Mouse (Mus musculus) 416B (cell line): ENCODE results near the gene Olfr94.
A peak's percentile ranks its signal among the peaks of the same experiment; 100 is the strongest.
"Not testable (repeated sequence)": the region's sequence is repeated elsewhere in the genome, so short reads cannot be mapped to it uniquely, and the experiment has no call there.

Experiments
- DNase-seq: peaks from one replicate; pipeline ENCODE4 v3.0.0; 2011; ENCODE audit warnings: low read depth

The Olfr94 gene

DNA sequence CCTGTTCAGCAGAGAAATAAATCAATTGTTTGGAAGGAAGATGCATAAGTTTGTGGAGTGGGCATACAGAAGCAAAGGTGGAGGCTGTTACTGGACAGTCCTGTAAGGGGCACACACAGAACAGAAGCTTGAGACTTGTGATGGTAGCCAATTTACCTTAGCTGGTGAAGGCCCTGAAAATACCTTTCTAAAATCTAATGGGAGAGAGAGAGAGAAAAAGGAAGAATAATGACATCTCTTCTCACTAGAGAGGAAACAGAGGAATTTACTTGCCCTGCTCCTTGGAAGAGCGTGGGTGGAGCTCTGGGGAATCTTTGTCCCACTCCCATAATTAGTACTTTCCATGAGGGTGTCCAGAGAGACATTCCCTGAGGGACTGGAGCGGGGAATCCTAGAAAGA, at the start of gene Olfr94:
Gene Olfr94, minus strand, starts transcription at position 101 of the 400 bp plus-strand sequence.
- DNase-seq = no peak

DNA sequence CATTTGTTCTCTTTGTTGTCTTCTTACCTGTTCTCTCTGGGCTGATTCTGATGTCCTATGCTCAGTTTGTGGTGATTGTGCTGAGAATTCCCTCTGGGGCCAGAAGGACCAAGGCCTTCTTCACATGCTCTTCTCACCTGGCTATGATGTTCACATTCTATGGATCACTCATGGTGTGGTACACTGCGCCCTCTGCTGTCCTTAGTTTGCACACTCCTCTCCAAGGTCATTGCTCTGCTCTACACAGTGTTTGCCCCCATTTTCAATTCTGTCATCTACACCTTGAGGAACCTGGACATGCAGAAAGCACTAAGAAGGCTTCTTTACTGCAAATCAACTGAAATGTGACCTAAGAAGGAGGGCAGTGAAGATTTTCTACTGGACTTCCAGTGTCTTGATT, 49.8 kb upstream of the Olfr94 start:
- peak; percentile 46 for DNase-seq

DNA sequence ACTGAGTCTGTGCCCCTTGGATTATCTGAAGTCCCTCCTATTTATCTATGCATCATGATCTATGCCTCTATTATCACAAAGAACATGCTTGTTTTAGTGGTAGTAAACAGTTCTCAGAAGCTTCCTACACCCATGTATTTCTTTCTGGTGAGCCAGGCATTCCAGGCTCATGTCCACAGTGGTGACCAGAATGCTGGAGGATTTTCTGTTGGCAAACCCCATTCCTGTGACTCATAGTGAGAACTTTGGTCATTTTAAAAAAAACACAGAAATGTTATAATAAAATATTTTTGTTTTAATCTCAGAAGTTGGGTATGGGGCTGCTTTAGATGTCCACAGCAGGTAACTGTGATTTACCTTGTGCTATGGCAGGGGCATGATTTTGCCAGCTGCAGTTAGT, 48.7 kb upstream of the Olfr94 start:
- DNase-seq = no peak

DNA sequence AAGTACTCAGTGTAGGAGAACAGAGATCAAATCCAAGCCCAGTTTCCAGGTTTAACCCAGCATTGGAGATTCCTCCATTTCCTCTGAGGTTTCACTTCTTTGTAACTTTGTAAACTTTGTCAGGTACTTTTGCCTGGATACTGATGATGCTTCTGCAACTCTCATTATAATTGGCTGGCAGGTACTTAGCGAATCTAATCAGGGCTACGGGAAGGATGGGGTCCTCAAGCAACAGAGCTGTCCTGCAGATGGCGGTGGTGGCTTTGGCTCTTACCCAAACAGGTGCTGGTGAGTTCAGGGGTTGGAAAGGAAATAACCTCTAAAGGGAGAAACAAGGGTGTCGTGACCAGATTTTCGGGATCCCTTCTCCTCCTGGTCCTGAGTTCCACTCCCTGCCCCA, 45.9 kb upstream of the Olfr94 start:
- peak; percentile 55 for DNase-seq

DNA sequence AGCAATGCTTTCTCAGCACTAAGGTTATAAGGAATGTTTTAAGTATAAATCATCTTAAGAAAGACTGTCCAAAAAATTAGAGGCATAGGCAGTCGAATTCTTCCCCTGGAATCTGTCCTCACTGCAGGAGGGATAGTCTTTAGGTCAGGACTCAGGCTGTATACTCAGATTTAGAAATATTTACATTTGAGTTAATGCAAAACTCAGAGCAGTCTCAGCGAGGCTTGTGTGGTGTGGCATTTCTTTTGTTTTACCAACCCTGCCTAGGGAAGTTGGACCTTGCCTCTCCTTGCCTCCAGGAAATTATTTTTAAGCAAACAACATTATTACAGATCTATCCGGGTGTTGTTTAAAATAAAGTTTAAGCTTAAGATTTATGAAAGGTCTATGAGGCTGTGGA, 41.4 kb upstream of the Olfr94 start:
- DNase-seq = no peak

DNA sequence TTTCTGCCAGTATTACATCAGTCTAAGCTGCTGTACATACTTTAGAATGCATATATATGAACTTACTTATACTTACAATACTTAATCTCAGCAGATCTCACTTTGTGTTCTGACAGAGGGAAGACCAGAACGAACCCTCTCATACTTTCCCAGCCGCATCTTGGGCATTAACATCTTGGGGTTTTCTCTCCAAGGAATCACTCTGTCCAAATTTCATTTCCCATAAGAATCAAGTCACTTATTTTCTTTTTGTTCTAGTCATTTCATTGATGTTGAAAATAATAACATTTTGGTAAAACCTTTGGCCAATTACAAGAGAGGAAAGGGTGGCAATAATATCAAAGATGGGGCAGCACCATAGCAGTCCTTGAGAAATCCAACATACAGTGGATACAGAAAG, 36.4 kb upstream of the Olfr94 start, which contains the start of gene Olfr97:
Gene Olfr97, minus strand, starts transcription at position 101 of the 400 bp plus-strand sequence.
- DNase-seq = not testable (repeated sequence)

DNA sequence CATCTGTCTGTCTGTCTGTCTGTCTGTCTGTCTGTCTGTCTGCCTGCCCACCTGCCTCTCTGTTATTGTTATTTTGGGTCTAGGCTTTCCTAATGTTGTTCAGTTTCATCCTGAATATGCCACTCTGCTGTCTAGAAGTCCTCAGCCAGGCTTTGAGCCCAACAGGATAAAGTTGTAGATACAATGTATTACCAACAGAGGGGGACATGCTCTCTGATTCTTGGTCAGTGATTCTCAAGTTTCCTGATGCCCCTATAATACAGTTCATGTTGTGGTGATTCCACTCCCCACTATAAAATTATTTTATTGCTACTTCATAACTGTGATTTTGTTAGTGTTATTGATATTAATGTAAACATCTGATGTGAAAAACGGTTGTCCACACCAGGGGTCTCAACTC, 21.1 kb upstream of the Olfr94 start:
- DNase-seq = peak; percentile 6

DNA sequence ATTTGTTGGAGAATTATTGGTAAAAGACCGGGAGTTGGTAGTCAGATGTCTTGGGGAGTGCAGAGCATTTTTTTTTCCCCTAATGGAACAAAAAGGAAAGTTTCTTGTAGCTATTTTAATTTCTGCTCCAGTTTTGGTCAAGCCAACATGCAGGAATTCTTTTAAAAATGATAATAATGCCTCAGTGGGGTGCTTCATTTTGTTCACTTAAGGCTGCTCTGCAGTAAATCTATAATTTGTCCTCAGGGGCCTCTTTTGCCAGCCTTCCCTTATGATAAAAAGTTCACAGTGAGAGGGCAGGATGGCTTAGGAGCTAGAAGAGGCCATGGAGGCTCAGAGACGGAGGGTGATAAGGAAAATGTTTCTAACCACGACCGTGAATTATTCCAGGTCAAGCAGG, 19.1 kb upstream of the Olfr94 start, which contains the start of gene Olfr96:
Gene Olfr96, plus strand, starts transcription at position 301 of the 400 bp plus-strand sequence.
- no peak for DNase-seq

DNA sequence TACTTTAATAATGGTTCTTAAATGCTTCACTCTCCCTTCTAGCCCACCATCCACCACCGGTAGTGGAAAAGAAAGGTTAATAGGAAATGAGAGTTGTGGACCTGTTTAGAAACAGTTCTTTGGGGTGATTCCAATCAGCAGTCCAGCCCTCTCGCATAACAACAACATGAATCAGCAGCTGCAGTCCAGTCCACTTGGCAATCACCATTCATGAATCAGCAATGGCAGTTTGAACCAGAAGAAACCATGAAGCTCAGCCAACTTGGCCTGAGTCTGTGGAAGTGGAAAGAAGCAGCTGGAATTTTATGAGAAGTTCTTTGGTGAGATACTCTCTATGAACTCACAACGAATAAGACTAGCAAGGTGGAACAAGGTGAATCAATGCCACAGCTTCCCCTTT, 17.7 kb upstream of the Olfr94 start:
- DNase-seq = no peak

DNA sequence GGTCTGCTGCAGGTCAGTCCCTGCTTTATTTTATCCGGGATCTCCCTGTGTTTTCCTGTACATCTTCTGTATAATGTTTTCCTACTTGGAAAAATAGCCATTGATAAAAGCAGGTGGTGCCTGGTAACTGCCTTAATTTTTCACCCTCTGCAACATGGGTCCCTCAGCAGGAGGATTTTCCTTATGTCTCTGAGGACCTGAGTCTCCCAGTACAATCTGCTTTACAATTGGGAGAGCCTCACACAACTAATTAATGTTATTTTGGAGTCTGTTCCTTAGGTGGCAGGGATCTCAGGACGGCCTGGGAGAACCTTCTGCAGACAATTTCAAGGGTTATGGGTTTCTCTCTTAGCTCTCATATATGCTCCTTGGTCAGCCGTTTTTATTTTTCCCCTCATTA, 12.2 kb upstream of the Olfr94 start, which contains the start of gene Olfr95:
Gene Olfr95, minus strand, starts transcription at position 101 of the 400 bp plus-strand sequence.
- no peak for DNase-seq

DNA sequence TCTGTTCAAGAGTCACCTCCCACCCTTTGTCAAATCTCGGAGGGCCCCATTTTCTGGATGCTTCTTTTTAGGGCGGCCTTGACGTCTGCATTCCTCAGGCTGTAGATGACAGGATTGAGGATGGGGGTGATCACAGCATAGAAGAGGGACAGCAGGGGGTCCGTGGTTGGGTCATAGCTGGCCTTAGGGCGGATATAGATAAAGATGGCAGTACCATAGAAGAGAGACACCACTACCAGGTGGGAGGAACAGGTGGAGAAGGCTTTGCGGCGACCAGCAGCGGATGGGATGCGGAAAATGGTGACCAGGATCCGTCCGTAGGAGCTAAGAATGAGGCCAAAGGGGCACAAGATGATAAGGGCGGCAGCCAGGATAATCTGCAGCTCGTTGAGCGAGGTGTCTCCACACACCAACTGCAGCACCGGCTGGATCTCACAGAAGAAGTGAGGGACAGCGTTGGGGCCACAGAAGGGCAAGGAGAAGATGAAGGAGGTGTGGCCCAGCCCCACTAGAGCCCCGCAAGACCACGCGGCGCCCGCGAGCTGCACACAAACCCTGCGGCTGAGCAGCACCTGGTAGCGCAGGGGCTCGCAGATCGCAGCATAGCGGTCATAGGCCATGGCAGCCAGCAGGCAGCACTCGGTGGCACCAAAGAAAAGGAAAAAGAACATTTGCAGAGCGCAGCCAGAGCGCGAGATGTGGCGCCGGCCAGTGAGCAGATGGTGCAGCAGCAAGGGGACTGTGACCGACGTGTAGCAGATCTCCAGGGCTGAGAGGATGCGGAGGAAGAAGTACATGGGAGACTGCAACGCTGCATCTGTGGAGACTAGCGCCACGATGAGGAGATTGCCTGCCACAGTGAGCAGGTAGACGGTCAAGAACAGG, 10.3 kb upstream of the Olfr94 start:
- DNase-seq = no peak

DNA sequence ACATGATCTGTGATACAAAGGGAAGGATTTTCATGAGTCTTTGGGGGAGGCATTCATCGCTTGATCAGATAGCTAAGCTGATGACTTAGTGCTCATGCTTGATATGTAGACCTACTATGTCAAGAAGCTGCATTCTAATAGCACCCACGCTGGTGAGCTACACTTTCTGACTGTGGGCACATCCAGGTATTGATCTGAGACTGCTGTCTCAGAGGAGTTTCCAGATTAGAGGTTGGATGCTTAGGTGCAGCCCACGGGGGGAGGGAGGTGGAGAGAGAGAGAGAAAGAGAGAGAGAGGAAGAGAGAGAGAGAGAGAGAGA, 3.1 kb upstream of the Olfr94 start:
- no peak for DNase-seq

DNA sequence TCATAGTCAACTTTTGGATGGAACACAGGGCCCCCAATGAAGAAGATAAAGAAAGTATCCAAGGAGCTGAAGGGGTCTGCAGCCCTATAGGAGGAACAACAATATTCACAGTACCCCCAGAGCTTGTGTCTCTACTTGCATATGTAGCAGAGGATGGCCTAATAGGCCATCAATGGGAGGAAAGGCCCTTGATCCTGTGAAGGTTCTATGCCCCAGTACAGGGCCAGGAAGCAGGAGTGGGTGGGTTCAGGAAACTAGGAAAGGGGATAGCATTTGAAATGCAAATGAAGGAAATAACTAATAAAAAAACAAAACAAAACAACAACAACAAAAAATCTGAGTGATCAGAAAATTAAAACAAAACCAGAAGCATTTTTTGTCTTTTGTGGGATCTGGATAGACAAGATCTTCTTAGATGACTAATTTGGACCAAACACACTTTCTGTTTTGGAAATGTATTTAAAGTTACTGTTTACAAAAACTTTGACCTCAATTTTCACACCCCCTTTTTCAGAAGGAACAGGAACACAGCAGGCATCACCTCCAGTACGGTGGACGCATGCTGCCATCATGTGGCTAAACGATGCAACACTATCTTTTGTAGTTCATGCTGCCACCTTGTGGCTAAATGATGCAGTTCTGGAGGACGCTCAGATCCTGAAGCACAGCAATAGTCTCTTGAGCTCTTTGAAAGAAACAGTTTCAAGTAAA, 2.6 kb upstream of the Olfr94 start:
- peak; percentile 79 for DNase-seq

DNA sequence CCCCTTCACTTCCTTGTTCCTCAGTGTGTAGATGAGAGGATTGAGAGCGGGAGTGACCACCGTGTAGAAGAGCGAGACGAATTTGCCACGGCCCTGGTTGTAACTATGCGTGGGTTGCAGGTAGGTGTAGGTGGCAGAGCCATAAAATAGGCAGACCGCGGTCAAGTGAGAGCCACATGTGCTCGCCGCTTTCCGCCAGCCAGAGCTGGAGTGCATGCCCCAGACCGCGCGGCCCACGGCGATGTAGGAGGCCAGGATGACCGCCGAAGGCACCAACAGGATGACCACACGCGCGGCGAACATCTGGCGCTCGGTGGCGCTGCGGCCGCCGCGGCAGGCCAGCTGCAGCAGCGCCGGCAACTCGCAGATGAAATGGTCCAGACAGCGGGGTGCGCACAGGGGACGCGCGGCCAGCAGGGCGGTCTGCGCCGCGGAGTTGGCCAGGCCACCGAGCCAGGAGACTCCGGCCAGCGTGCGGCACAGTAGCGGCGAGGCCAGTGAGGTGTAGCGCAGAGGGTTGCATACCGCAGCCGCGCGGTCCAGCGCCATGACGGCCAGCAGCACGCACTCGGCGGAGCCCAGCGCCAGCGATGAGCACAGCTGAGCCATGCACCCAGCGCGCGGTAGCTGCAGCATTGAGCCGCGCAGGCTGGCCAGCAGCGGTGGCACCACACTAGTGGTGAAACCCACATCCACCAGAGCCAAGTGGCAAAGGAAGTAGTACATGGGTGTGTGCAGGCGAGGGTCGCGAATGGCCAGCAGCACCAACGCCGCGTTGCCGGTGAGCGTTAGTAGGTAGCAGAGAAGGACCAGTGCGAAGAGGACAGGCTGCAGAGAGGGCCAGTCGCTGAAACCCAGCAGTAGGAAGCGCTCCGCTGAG, 3.7 kb downstream of the Olfr94 start:
- no peak for DNase-seq

DNA sequence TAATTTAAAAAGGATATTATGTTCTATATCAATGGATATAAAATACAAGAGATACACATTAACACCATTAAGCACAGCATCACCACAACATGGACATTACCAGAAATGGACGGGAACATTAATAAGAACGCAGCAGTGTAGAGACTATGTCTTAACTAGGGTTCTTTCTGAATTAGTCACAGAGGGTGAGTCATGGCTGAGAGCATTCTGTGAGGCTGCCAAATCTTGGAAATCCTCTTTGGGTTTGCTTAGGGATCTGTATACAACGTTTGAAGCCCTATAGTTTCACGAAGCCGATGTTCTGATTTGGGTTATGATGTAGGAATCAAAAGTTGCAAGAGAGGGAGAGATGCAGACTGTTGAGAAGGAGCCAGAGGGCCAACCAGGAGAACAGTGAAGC, 6.0 kb downstream of the Olfr94 start:
- DNase-seq = no peak

DNA sequence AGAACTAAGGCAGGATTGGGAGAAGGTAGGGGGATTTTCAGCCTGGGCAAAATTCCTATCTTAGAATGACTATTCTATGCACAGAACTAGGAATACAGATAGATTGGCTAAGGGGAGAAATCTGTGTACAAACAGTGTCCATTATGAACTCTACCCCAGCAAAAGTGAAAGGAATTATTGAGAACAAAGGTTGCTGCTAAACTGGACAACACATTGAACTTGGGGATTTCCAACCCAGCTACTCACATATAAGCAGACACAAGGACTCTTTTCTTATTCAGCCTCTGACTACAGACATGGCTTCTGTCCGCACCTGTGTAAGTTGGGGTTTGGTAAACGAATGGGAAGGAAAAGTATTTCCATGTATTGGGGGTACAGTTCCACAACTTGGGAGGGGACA, 7.1 kb downstream of the Olfr94 start, which contains the start of gene Ubd:
Gene Ubd, plus strand, starts transcription at position 237 of the 400 bp plus-strand sequence.
- no peak for DNase-seq

DNA sequence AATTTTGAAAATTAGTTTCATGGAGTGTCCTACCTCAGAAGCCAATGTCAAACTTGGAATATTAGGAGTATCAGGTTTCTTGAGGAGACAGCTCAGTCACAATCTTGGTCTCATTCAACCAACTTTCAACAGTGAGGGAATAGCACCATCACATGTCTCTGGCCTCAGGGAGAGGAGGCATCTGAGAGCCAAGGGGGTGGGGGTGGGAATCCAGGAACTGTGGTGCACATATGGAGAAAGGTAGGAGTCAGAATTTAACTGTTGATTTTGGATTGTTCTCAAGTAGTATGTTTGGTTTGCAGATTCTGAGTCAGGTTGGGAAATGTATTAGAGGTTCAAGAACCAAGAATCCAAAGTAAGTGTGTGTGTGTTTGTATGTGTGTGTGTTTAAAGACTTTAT, 7.8 kb downstream of the Olfr94 start:
- DNase-seq = no peak

DNA sequence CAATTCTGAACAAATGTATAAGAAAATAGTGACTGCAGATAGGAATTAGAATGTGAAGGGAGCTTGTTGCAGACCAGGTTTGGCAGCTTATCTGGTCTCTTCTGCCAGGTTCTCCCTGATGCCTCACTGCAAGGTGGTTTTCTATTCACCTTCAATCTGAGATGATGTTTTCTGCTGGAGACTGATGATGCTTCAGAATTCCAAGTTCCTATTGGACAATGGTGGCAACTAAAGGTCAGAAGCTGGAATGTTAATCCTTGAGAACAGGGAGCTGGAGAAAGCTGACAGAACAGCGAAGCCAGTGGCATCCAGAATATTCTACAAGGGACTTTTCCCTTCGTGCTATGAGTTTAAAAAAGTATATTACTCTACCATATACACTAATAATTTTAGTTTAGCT, 10.1 kb downstream of the Olfr94 start:
- DNase-seq = peak; percentile 10

DNA sequence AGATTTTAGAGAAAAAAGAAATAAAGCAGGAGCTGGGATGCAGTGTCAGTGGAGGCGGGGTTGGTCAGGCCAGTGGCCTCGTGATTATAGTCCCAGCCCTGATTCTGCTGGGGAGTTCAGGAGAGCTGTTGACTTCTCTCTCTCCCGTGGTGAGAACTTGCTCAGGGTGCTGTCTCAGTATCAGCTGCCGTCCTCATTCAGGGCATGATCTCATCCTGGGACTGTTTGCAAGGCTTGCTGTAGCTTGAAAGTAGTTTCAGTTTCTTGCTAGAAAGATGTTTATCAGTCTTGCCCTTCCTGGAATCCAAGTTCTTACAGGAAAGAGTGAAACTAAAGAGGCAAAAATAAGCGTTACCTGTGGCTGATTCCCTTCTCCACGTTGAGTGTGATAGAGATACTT, 15.3 kb downstream of the Olfr94 start:
- peak; percentile 18 for DNase-seq

DNA sequence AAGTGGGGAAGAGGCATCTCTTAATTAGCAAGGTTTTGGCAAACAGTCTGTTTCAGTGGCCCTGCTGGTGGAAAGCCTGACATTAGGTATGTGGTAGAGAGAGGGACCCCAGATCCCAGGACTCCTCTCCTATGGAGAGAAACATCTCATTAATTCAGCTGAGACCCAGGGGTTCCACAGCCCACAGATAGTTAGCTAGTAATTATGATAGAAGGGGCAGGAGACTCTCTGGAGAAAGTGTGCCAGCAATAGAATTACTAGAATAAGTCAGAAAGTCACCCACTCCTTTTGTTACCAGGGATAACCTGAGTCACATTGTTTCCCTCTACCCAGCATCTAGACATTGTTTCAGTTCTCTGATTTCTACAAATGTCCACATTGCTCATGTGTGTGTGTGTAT, 39.4 kb downstream of the Olfr94 start, which contains the start of gene Olfr93:
Gene Olfr93, minus strand, starts transcription at position 101 of the 400 bp plus-strand sequence.
- DNase-seq = no peak
